In genomic region chr5:21513363-21513762, GRCm38 (mm10) we compare ENCODE assay signal across 18 mouse cellular contexts. TPM values are rescaled to one million over a fixed set of nuclear protein-coding genes. Genes with fewer than 3 reads are reported as not detected.
DNase-seq lines count a peak whose midpoint lies in the region; ATAC-seq and TF ChIP-seq lines count a peak whose summit lies in the region.
"Had no signal": no experiment of that assay in that cellular context is flagged by ENCODE, and none has a peak within 500 bp of the region (broad histone marks: within the 10 kb centered on the region; RNA-seq: fewer than 3 reads in every experiment).

No protein-coding gene starts in this region.

- no peak overlapping the region for H3K4me2 ChIP-seq in heart, embryonic 14.5 days (ENCODE audit: low read length)
- H3K4me2 ChIP-seq in embryonic facial prominence, embryonic 14.5 days (ENCODE audit: low read depth, low read length): no peak overlapping the region
- H3K4me2 ChIP-seq in intestine, embryonic 15.5 days (replicated peaks): no peak overlapping the region
- H3K4me2 ChIP-seq in hindbrain, embryonic 16.5 days (ENCODE audit: low read length): no peak overlapping the region
- H3K4me2 ChIP-seq: neural tube, embryonic 12.5 days had no signal

- H3K27me3 ChIP-seq in heart, embryonic 14.5 days (ENCODE audit: control insufficient read depth, insufficient read depth, low read length): no peaks in the 10 kb centered on the region
- no peaks in the 10 kb centered on the region for H3K27me3 ChIP-seq in kidney, adult 2 months (replicated peaks; ENCODE audit: control insufficient read depth, insufficient read depth, low read length)
- H3K27me3 ChIP-seq in embryonic facial prominence, embryonic 14.5 days (replicated peaks; ENCODE audit: control insufficient read depth, insufficient read depth, low read length): no peaks in the 10 kb centered on the region
- no peaks in the 10 kb centered on the region for H3K27me3 ChIP-seq in intestine, embryonic 15.5 days (replicated peaks)
- no peaks in the 10 kb centered on the region for H3K27me3 ChIP-seq in hindbrain, embryonic 16.5 days (replicated peaks; ENCODE audit: control insufficient read depth, insufficient read depth, low read length)
- H3K27me3 ChIP-seq: neural tube, embryonic 12.5 days had no signal

- no peak for DNase-seq in heart, postnatal 25 days (ENCODE audit: low spot score)
- peak; percentile 20 to 39 for DNase-seq in kidney, postnatal 4 days
- DNase-seq in kidney, adult 2 months: no peak
- DNase-seq in embryonic facial prominence, embryonic 14.5 days (ENCODE audit: low spot score): peak; percentile 51
- DNase-seq in urinary bladder, postnatal 25 days (ENCODE audit: low spot score): no peak
- DNase-seq: adrenal gland, postnatal 25 days; cerebellum, adult 2 months; gastrocnemius, postnatal 25 days; layer of hippocampus, postnatal 36 days; lung, adult 18-20 months; right cerebral cortex, postnatal 14 days; thymus, postnatal 4 days had no signal

- intact Hi-C loops in heart, postnatal 25 days (cut with DNase I): no loop called here

- H3K27ac ChIP-seq in heart, embryonic 14.5 days (replicated peaks in 1 of 2; ENCODE audit: control insufficient read depth in 1 of 2, insufficient read depth in 1 of 2, low read depth in 2 of 2, low read length in 2 of 2): peak overlapping the region; percentile 39 to 41; a peak in 1 of 4 replicates
- no peak overlapping the region for H3K27ac ChIP-seq in kidney, adult 2 months (ENCODE audit: insufficient read depth, low read depth, low read length)
- peak overlapping the region; percentile 33 for H3K27ac ChIP-seq in embryonic facial prominence, embryonic 14.5 days (replicated peaks; ENCODE audit: low read depth, low read length)
- no peak overlapping the region for H3K27ac ChIP-seq in intestine, embryonic 15.5 days
- no peak overlapping the region for H3K27ac ChIP-seq in hindbrain, embryonic 16.5 days (ENCODE audit: low read depth, low read length)
- H3K27ac ChIP-seq: hindbrain, embryonic 10.5 days; neural tube, embryonic 12.5 days had no signal

- no peak overlapping the region for H3K9ac ChIP-seq in heart, embryonic 14.5 days (ENCODE audit: low read length)
- H3K9ac ChIP-seq in embryonic facial prominence, embryonic 14.5 days (ENCODE audit: low read depth, low read length): no peak overlapping the region
- H3K9ac ChIP-seq in intestine, embryonic 15.5 days: no peak overlapping the region
- H3K9ac ChIP-seq in hindbrain, embryonic 16.5 days (ENCODE audit: low read depth, low read length): no peak overlapping the region
- H3K9ac ChIP-seq: neural tube, embryonic 12.5 days had no signal

- no peak for ATAC-seq in heart, embryonic 14.5 days (ENCODE audit: insufficient number of reproducible peaks, insufficient read depth, low FRiP score, low read depth)
- ATAC-seq in embryonic facial prominence, embryonic 14.5 days (ENCODE audit: low read depth): peak; percentile 53; the same call in 1 of the 2 replicates
- peak; percentile 71 for ATAC-seq in intestine, embryonic 15.5 days
- no peak for ATAC-seq in hindbrain, embryonic 16.5 days

- TF ChIP-seq CTCF in kidney, adult 2 months (conservative IDR thresholded peaks at IDR 0.05; ENCODE audit: insufficient read depth, insufficient read length, low read depth, low read length): no peak

- H3K36me3 ChIP-seq in heart, embryonic 14.5 days (ENCODE audit: control insufficient read depth, insufficient read depth, low read length): no peaks in the 10 kb centered on the region
- H3K36me3 ChIP-seq in kidney, adult 2 months (ENCODE audit: control insufficient read depth, insufficient read depth, low read length): no peaks in the 10 kb centered on the region
- no peaks in the 10 kb centered on the region for H3K36me3 ChIP-seq in embryonic facial prominence, embryonic 14.5 days (ENCODE audit: control insufficient read depth, insufficient read depth, low read length)
- H3K36me3 ChIP-seq in intestine, embryonic 15.5 days: no peaks in the 10 kb centered on the region
- H3K36me3 ChIP-seq in hindbrain, embryonic 16.5 days (ENCODE audit: control insufficient read depth, insufficient read depth, low read length): no peaks in the 10 kb centered on the region
- H3K36me3 ChIP-seq: hindbrain, embryonic 10.5 days; neural tube, embryonic 12.5 days had no signal

- H3K4me3 ChIP-seq in heart, embryonic 14.5 days (ENCODE audit: control insufficient read depth in 1 of 2, insufficient read depth in 1 of 2, low read depth in 1 of 2, low read length in 2 of 2): no peak overlapping the region
- no peak overlapping the region for H3K4me3 ChIP-seq in kidney, adult 2 months (ENCODE audit: insufficient read depth, low read depth, low read length)
- H3K4me3 ChIP-seq in embryonic facial prominence, embryonic 14.5 days (ENCODE audit: low read depth, low read length): no peak overlapping the region
- no peak overlapping the region for H3K4me3 ChIP-seq in intestine, embryonic 15.5 days (replicated peaks)
- H3K4me3 ChIP-seq in hindbrain, embryonic 16.5 days (ENCODE audit: low read length): no peak overlapping the region
- H3K4me3 ChIP-seq: hindbrain, embryonic 10.5 days; neural tube, embryonic 12.5 days had no signal

- no peak for TF ChIP-seq POLR2A in kidney, adult 2 months (IDR thresholded peaks at IDR 0.05; ENCODE audit: low read depth, low read length)

- WGBS in heart, embryonic 14.5 days: 21% methylated on average over 10 of the region's 10 CpGs
- 55% methylated on average over 10 of the region's 10 CpGs for WGBS in kidney, adult 2 months
- WGBS in embryonic facial prominence, embryonic 14.5 days: 48% methylated on average over 10 of the region's 10 CpGs
- WGBS in intestine, embryonic 15.5 days: 43% methylated on average over 10 of the region's 10 CpGs
- whole genome bisulfite sequencing in hindbrain, embryonic 16.5 days: 68% methylated on average over 10 of the region's 10 CpGs

- no peaks in the 10 kb centered on the region for H3K9me3 ChIP-seq in heart, embryonic 14.5 days (ENCODE audit: control insufficient read depth, low read length)
- no peaks in the 10 kb centered on the region for H3K9me3 ChIP-seq in embryonic facial prominence, embryonic 14.5 days (ENCODE audit: control insufficient read depth, low read length)
- H3K9me3 ChIP-seq in intestine, embryonic 15.5 days: no peaks in the 10 kb centered on the region
- no peaks in the 10 kb centered on the region for H3K9me3 ChIP-seq in hindbrain, embryonic 16.5 days (ENCODE audit: control insufficient read depth, low read length)
- H3K9me3 ChIP-seq: hindbrain, embryonic 10.5 days; neural tube, embryonic 12.5 days had no signal

- peaks cover 11% of the 10 kb centered on the region in 2 experiments for H3K4me1 ChIP-seq in heart, embryonic 14.5 days (ENCODE audit: control insufficient read depth in 2 of 2, insufficient read depth in 2 of 2, low read length in 2 of 2)
- H3K4me1 ChIP-seq in kidney, adult 2 months (ENCODE audit: control insufficient read depth, insufficient read depth, low read length): no peaks in the 10 kb centered on the region
- H3K4me1 ChIP-seq in embryonic facial prominence, embryonic 14.5 days (ENCODE audit: control insufficient read depth, insufficient read depth, low read length): 0 out of 2 replicates have a peak, but pooled peaks cover 9% of the 10 kb centered on the region
- H3K4me1 ChIP-seq in intestine, embryonic 15.5 days (replicated peaks): peaks cover 5% of the 10 kb centered on the region; the same call in 1 of the 2 replicates
- no peaks in the 10 kb centered on the region for H3K4me1 ChIP-seq in hindbrain, embryonic 16.5 days (ENCODE audit: control insufficient read depth, insufficient read depth, low read depth, low read length)
- H3K4me1 ChIP-seq: hindbrain, embryonic 10.5 days had no signal

RNA-seq across cellular contexts. Expression of gene Lrrc17, which starts 30.0 kb away (rescaled TPM):
- polyA plus RNA-seq in heart, embryonic 14.5 days (2014; fragmentation: Nextera tagmentation; extraction: Ambion mirVana): 16.7 and 17.9 TPM in 2 replicates
- total RNA-seq in heart, postnatal 25 days (2021): 1 to 10 TPM; 2.4 to 4.2 TPM
- polyA plus RNA-seq in kidney, adult 2 months (2012; rRNA removed): 1.1 and 1.2 TPM in 2 replicates
- polyA plus RNA-seq in embryonic facial prominence, embryonic 14.5 days (2014; fragmentation: Nextera tagmentation; extraction: Ambion mirVana): 138 and 151 TPM in 2 replicates
- 38.2 and 43.3 TPM in 2 replicates for polyA plus RNA-seq in intestine, embryonic 15.5 days (2015; fragmentation: Nextera tagmentation; extraction: Ambion mirVana)
- polyA plus RNA-seq in hindbrain, embryonic 16.5 days (2015; fragmentation: Nextera tagmentation; extraction: Ambion mirVana): 5.7 and 8.5 TPM in 2 replicates
- total RNA-seq: megakaryocyte, adult 5-6 weeks had no signal

Comparison
In these comparisons a context has a peak if more than half of its experiments do, and no peak if none do; other contexts are left out.
1. DNase-seq: peak in kidney, postnatal 4 days (2 of 2) and embryonic facial prominence, embryonic 14.5 days (single experiment); none in heart, postnatal 25 days (single experiment), kidney, adult 2 months (single experiment) and urinary bladder, postnatal 25 days (single experiment).
2. ATAC-seq: peak in embryonic facial prominence, embryonic 14.5 days (single experiment) and intestine, embryonic 15.5 days (single experiment); none in heart, embryonic 14.5 days (single experiment) and hindbrain, embryonic 16.5 days (single experiment).
3. H3K27ac ChIP-seq: peak in heart, embryonic 14.5 days (2 of 2) and embryonic facial prominence, embryonic 14.5 days (single experiment); none in kidney, adult 2 months (single experiment), intestine, embryonic 15.5 days (single experiment) and hindbrain, embryonic 16.5 days (single experiment).